Mouse (Mus musculus) v-Abl transformed pro-B cells (cell line): ENCODE measurements around the gene Adm.

Experiments used
- in situ Hi-C, 2 experiments: fragments of 400-800 bp; cut with MboI; formaldehyde crosslinking; loops; one replicate each; pipeline ENCODE4 v1.15.1; 2025; ENCODE audit not compliant: unreplicated experiment in 2 of 2

Gene Adm

DNA sequence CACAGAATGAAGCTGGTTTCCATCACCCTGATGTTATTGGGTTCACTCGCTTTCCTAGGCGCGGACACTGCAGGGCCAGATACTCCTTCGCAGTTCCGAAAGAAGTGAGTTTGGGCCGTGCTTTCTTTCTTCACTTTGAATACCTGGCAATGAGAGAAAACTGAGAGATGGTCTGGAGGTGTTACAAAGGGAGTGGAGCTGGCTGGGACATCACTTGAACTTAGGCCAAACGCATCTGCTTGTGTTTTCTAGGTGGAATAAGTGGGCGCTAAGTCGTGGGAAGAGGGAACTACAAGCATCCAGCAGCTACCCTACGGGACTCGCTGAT, 776 bp downstream of the Adm start:
- in situ Hi-C loops, result loop anchor here (5.0 to 25.0 kb wide), 6 partner anchors 341 to 1491 kb away; partner anchors contain the start of genes Akip1 (in 1 of the 2) and St5 (in 1 of the 2)

DNA sequence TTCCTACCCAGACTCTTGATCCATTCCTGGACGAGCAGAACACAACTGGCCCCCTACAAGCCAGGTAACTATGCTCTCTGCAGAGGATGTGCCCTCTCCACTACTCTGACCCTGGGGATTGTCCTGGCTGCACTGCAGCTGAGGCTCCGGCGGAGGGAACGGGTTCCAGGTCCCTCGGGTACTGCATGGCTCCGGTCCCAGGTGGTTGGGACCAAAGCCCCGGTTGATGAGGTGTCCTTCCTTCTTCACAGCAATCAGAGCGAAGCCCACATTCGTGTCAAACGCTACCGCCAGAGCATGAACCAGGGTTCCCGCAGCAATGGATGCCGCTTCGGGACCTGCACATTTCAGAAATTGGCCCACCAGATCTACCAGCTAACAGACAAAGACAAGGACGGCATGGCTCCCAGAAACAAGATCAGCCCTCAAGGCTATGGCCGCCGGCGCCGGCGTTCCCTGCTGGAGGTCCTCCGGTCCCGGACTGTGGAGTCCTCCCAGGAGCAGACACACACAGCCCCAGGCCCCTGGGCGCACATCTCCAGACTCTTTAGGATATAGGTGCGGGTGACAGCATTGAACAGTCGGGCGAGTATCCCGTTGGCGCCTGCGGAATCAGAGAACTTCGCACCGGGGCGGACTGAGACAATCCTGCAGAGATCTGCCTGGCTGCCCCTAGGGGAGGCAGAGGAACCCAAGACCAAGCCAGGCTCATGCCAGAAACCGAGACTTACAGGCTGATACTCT, 1.3 kb downstream of the Adm start:
- in situ Hi-C loops, result loop anchor here (5.0 to 25.0 kb wide), 6 partner anchors 341 to 1491 kb away; partner anchors contain the start of genes Akip1 (in 1 of the 2) and St5 (in 1 of the 2)

DNA sequence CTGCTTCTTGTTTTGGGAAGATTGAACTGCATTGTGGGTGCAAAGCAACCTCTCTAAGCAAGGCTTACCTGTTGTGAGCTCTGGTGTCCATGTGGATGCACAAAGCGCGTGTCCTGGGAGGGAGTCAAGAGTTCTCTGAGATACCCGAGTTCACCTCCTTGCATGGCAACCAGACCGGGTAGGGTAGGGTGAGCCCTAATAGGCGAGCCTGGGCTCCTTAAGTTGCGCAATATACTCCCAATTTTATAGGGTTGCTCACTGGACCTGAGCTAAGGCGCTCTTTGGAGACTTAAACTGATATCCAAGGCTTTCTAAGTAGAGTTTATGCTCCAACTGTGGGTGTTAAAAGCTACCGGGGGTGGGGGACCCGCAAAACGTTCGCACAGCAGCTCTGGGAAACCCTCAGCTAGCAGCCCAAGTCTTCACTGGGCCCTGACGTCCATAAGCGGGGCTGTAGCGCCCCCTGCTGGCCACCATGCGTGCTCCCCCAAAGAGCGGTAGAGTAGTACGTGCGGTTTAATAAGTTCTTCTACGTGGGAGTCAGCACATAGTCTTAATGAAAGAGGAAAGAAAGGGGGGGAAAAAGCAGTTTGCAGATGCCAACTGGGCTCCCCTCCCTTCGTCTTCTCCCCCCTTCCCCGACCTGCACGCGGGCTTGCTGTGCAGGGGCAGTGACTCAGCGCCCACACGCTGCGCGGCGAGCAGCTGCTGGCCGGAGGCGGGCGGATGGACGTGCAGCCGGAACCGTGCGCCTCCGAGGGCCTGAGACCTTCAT, 2.6 kb downstream of the Adm start:
- in situ Hi-C loops, result loop anchor here (5.0 to 25.0 kb wide), 7 partner anchors 343 to 1493 kb away; partner anchors contain the start of genes Akip1 (in 1 of the 2) and St5 (in 1 of the 2)

DNA sequence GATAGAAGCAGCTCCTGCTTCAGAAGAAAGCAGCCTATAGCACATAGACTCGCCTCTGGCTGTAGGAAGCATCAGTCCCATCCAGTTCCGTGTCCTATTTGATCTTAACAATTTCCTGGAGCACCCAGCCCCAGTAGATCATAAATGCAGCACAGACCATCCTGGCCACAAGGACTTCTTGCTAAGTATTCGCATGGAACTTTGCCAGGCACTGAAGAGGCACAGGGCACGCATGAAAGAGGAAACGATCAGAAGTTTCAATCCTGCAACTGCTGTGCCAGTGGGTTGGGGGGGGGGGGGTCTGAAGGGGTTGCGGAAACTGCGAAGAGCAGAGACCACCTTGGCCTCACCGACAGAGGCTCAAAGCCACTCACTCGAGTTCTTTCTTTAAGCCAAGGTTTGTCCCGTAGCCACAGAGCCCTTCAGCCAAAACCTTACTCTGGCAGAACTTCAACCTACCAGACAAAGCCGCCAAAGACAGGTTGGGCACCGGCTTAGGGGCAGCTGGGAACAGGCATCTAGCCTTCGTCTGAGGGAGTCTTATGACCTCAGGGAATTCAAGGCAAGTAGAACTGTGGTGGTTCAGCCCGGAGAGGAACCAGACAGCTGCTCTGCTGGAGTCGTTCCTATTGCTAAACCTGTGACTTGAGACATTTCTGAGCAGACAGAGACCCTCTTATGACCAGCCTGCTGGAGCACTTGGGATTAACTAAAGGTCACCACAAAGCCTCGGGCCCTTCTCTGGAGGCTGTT, 3.9 kb downstream of the Adm start:
- in situ Hi-C loops, result loop anchor here in 1 of 2 experiments (10.0 to 25.0 kb wide), 2 partner anchors 657 to 1494 kb away; no protein-coding TSS in a partner anchor

DNA sequence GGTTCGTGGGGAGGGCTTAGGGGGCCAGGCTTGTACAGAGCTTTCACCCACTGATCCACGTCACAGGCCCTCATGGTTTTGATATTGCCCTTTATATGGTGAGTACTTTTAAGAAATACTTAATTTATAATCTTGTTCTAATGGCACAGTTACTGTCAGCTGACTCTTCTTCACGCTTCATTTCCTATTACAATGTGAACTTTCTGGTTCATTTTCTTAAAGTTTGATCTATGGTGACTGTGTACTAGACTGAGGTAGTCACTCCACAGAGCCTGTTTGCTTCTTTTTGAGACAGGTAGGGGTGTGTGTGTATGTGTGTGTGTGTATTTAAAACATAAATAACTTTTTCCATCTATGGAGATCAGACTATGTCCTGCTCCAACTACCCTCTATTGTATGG, 8.5 kb downstream of the Adm start:
- in situ Hi-C loops, result loop anchor here in 1 of 2 experiments (10.0 to 25.0 kb wide), 2 partner anchors 661 to 1499 kb away; no protein-coding TSS in a partner anchor

DNA sequence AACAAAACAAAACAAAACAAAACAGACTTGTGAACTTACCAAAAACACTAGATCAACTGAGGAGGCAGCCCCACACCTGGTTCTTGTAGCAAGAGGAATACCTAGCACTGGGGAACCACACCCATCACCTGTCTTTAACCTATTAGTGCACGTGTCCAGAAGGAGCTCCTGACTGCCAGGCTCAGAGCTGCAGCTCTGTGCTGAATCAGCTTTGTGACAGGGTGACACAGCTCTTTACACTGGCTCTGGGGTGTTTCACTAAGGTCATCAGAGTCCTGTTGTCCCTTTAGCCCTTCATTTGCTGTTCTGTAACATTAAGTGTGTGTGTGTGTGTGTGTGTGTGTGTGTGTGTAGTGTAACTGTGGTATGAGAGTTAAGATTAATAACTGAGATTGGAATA, 9.1 kb downstream of the Adm start:
- in situ Hi-C loops, result loop anchor here in 1 of 2 experiments (10.0 to 25.0 kb wide), 2 partner anchors 662 to 1499 kb away; no protein-coding TSS in a partner anchor

DNA sequence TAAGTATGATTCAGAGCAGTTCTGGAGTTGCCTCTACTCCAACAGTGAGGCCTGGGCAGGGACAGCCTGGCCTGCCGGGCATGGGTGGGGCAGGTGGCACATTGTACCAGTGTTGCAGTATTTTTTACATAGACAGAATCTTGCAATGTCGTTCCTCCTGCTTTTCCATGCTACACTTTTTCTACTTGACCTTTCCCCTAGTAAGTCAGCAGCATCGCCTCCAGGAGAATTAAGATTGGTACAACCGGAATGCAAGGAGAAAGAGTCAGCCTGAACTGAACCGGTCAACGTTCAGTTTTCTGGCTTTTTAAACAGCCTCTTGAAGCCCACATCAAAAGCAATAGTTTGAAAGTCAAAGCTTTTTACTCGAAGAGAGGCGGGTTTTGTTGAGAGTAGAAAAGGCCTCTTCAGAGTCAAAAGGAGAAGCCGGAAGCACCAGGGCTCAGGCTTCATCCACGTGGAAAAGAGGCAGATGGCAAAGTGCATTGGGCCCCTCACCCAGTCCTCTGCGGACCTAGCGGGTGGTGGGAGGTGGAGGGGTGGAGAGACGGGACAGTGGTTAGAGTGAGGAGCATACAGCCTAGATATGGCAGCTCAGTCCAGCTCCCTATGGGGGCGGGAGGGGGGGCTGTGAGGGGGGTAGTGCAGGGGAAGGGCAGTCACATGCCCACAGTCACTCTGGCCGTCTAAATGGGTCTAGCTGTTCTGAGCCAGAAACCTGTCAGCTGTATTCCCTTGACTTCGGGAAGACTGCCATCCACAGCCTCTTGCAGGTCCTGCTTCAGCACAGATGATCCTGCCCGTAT, 11.0 kb downstream of the Adm start:
- in situ Hi-C loops, result loop anchor here in 1 of 2 experiments (10.0 to 25.0 kb wide), 2 partner anchors 664 to 1501 kb away; no protein-coding TSS in a partner anchor

DNA sequence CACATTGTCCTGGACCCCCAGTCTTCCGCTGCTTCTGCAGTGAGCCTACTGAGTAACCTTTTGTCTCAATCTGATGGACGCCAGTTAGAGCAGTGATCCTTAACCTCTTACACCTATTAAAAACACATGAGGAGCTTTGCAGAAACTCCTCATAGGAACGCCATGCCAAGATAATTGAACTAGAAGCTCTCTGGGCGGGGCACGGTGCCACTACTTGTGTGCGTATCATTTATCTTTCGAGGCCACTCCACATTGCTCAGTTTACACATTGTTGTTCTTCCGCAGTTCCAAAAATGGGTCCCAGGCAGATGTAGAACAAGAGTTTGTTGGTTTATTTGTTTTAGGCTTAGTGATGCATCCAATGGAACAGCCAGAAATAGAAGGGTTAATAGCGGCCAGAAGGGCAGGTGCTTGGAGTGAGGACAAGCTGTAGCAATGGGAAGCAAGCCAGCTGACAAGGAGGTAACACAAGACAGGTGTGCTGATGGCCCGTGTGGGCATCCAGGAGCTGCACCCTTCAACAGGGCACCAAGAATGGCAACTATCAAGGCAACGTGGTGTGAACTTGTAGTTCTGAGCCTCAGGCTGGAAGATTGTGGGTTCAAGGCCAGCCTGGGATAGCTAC, 11.9 kb downstream of the Adm start:
- in situ Hi-C loops, result loop anchor here in 1 of 2 experiments (10.0 to 25.0 kb wide), 2 partner anchors 665 to 1502 kb away; no protein-coding TSS in a partner anchor

DNA sequence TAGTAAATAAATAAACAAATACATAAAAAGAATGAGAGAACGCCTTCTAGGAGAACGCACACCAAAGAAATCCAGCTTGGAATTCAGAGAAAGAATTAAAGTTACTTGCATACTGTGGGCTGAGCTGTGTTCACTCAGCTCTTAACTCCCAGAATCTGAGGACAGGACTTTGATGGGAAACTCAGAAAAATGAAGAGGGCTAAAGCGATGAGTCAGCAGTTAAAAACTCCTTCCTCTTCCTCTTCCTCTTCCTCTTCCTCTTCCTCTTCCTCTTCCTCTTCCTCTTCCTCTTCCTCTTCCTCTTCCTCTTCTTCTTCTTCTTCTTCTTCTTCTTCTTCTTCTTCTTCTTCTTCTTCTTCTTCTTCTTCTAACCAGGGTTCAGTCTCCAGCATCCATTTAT, 12.5 kb downstream of the Adm start:
- in situ Hi-C loops, result loop anchor here in 1 of 2 experiments (10.0 to 25.0 kb wide), 2 partner anchors 665 to 1503 kb away; no protein-coding TSS in a partner anchor

DNA sequence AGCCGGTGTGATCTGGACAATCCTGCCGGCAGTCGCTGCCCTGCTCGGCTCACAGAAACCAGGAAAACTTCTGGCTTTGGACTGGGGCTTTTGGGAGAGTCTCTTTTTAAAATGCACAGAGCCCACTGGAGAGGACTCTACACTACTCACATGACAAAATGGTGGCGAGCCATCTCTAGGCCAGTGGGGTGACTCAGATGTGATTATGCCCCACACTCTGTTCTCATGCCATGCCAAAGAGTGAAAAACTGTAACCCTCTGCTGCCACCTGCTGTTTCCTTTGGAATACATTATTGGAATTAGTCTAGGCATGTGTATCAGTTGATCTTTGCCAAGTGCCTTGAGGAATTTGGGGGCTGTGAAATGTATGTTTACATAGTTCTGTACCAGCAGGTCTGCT, 17.9 kb downstream of the Adm start:
- in situ Hi-C loops, result loop anchor here in 1 of 2 experiments (25.0 kb wide), 1 partner anchor 1508 kb away; no protein-coding TSS in a partner anchor

DNA sequence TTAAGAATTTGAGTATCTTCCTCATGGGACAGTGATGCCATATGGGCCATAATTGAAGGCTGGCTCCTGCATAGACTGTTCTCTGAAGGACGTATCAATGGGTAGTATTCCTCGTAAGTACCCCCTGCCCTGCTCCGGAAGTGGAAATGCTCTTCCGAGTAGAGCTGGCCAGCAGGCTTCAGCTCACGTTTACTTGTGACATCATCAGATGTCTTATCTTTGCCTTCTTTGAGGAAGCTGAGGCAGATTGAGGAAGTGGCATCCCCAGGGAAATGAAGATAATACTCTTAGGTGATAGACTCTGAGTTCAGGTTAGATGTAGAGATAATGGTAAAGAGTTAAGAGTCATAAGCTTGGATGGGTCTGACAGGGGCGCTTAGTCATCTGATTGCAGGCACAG, 18.4 kb downstream of the Adm start:
- in situ Hi-C loops, result loop anchor here in 1 of 2 experiments (25.0 kb wide), 1 partner anchor 1509 kb away; no protein-coding TSS in a partner anchor

DNA sequence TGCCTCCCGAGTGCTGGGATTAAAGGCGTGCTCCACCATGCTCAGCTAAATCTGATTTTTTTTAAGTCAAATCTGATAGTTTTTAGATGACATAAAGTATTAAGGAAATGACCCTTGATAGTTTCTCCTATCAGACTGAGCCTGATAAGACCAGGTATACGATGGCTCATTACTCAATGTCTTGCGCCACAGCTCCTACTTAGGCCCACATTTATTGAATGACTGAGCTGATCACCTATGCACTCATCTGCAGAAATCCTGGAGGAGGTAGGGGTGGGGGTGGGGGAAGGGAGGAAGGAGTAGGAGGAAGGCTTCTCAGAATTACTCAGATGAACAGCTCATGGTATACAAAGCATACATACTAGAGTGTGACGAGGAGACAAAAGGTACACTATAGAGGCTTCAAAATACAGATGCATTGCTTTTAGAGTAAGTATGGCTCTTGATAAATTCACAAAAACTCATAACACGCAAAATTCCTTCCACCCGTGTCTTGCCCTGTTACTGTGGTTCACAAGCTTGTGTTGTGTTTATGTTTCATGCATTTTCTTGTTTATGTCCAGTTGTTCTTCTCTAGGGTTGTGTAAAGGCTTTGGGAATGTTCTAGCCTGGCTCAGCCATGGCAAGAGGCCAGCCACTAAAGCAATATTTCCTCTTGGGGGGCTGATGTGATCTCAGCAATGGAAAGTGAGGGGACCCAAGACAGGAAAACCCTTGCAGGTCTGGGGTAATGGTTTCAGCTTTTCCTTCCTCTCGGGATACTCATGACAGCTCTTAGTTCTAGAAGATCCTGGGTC, 19.3 kb downstream of the Adm start:
- in situ Hi-C loops, result loop anchor here in 1 of 2 experiments (25.0 kb wide), 1 partner anchor 1510 kb away; no protein-coding TSS in a partner anchor

DNA sequence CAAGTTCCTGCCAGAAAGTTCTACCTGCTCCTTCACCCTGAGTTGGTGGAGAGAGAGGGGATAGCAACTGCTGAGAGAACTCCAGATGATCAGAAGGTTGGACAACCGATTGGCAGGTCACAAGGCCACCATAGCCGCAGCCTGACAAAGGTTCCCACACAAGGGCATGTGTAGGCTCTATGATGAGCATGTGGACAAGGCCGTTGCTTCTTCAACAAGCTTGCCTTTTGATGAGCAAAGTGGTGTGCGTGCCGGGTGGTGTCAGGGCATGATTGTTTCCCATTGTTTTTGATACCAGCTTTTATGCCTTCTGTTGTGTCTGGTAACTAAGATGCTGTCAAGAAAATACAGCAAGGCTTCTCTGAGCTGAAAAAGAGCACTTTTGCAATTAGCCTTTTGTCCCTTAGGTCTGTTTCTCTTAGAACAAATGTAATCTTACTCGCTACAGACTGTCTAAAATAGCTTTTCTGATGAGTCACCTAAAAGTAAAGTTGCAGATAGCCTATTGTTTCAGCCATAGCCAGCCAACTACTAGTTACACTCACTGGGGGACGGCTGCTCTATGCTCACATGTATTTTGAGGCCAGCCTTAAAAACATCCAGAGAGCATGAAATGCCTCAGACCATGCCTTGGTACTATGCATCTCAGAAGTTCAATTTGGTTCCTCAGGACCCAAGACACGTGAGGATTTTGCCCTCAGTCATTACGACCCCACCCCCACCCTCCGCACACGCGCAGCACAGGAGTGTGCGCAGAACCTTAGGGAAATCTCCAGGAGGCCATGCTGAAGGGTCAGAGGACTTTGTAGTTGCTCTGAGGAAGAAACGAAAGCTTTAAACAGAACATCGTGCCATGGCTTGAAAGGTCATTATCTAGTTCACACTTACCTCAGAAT, 20.3 kb downstream of the Adm start:
- in situ Hi-C loops, result loop anchor here in 1 of 2 experiments (25.0 kb wide), 1 partner anchor 1511 kb away; no protein-coding TSS in a partner anchor

DNA sequence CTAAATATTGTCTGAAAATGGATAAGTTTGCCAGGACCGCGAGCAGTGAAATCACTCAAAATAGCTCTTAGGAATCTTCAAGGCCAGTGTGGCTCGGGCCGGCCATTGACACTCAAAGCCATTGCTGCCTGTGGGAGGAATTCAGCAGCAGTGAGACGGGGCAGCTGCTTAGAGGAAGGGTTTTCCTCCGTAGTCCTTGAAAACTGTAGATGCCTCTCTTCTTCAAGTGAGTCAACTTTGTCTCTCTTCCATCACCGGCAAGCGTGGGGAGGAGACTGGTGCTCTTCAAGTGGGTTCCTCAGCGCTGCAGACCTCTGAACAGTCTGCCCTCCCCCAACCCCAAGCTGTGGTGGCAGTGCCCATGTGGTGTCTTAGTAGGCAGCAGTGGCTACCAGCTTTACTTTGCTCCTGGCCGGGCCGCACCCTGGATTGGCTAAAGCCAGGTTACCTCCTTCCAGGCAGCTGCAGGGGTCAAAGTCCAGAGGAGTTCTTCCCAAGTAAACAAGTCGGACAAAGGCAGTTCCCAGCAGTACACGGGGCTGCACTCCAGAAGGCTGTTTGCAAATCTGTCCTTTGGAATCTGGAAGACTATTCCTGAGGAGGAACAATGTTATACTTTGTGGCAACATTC, 21.1 kb downstream of the Adm start:
- in situ Hi-C loops, result loop anchor here in 1 of 2 experiments (25.0 kb wide), 1 partner anchor 1511 kb away; no protein-coding TSS in a partner anchor

DNA sequence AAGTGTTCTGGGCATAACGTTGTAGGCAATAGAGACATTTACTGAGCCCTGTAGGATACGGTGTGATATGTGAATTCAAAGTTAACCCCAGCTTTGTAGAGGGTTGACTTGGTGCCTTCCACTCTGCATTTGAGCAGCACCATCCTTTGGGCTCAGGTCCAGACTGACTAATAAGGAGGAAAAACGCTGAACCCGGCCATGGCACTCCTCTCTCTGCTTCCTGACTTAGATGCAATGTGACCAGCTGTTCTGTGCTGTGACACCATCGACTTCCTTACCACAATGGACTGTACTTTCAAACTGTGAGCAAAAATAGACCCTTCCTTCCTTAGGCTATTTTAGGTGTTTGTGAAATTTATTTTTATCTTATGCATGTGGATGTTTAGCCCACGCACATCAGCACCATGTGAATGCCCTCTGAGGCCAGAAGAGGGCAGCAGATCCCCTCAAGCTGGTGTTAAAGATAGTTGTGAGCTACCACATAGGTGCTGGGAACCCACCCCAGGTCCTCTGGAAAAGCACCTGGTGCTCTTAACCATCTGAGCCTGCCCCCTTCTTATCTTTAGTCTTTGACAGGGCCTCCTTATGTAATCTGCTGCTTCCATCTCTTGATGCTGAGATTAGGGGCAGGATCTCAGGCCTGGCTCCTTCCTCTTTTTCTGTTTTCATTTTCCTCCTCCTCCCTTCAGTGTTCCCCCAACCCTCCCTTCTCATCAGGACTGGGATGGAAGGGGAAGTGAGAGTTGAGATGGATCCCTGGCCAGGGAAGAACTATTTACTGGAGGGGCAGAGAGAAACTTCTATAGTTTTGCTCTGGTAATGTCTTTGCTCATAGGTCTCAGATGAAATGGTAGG, 21.9 kb downstream of the Adm start:
- in situ Hi-C loops, result loop anchor here in 1 of 2 experiments (25.0 kb wide), 1 partner anchor 1512 kb away; no protein-coding TSS in a partner anchor
